ENCODE assay signal across 24 mouse cellular contexts in the genomic region with DNA sequence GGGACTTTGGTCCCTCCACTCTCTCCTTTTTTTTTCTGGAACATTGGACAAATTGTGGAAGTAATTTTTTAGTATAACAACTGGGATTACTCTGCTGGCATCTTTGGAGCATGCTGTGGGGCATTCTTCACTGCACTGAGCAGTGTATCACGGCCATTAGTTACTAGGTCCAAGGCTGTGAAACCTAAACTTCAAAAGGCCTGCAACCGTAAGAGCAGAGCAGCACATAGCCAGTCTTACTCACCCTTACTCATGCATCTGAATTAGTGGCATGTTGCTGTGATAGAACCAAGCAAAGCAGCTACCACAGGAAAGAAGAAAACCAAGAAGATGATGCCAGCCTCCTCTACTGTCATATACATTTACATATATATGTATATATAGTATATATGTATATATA.
DNase-seq lines count a peak whose midpoint lies in the region; ATAC-seq and TF ChIP-seq lines count a peak whose summit lies in the region.
"Had no signal": no experiment of that assay in that cellular context is flagged by ENCODE, and none has a peak within 500 bp of the region (broad histone marks: within the 10 kb centered on the region; RNA-seq: fewer than 3 reads in every experiment).

No protein-coding gene starts in this region.

- dilution Hi-C loops in CH12.LX (cut with MboI; ENCODE audit: extremely low pct_ligation_motif_present, extremely low pct_unique_long_range_greater_than_20kb, low sequenced_read_pairs): no loop called here

- H3K9ac ChIP-seq in CH12.LX (ENCODE audit: insufficient read depth, low read depth): peak overlapping the region; percentile 61; the same call in 1 of the 2 replicates
- no peak overlapping the region for H3K9ac ChIP-seq in hindbrain, embryonic 11.5 days (ENCODE audit: low read depth, low read length)
- H3K9ac ChIP-seq: embryonic facial prominence, embryonic 13.5 days; embryonic facial prominence, embryonic 15.5 days; forebrain, embryonic 13.5 days; forebrain, embryonic 15.5 days; forebrain, postnatal 0 days had no signal

- peak; percentile 57 for DNase-seq in adrenal gland, adult 2 months
- DNase-seq in adrenal gland, postnatal 4 days (ENCODE audit: low spot score in 2 of 2): no peak
- DNase-seq in 3134 (ENCODE audit: extremely low read depth, insufficient read length, low spot score) (peak; percentile 39), CH12.LX (ENCODE audit: extremely low read depth) (peak; percentile 49), adipocyte (ENCODE audit: low spot score) (no peak)
- no peak for DNase-seq in hindbrain, embryonic 11.5 days (ENCODE audit: low spot score)
- DNase-seq in lung, adult 2 months: no peak
- DNase-seq: adrenal gland, adult 8-10 months; adrenal gland, postnatal 14 days; B cell, adult 2 months; cerebellum, adult 11 months; cerebellum, adult 18-20 months; cerebellum, adult 8-10 months; cerebellum, adult 9-11 months; cerebellum, postnatal 14 days; cerebellum, postnatal 36 days; embryo, embryonic 11 days; forebrain, postnatal 0 days had no signal

- H3K36me3 ChIP-seq in CH12.LX (replicated peaks in 1 of 2; ENCODE audit: control insufficient read depth in 1 of 2, insufficient read depth in 1 of 2, low read length in 1 of 2): no peaks in the 10 kb centered on the region
- H3K36me3 ChIP-seq in hindbrain, embryonic 11.5 days (ENCODE audit: control insufficient read depth, insufficient read depth, low read length): no peaks in the 10 kb centered on the region
- H3K36me3 ChIP-seq: embryonic facial prominence, embryonic 13.5 days; embryonic facial prominence, embryonic 15.5 days; forebrain, embryonic 15.5 days had no signal

- H3K4me1 ChIP-seq in CH12.LX (ENCODE audit: control insufficient read depth in 1 of 2, insufficient read depth in 2 of 2): peaks cover 8 to 63% of the 10 kb centered on the region in 2 experiments; a peak in 3 of 4 replicates
- H3K4me1 ChIP-seq in embryonic fibroblast, embryonic 13.5 days (ENCODE audit: control insufficient read depth, insufficient read depth, low read length): peaks cover 16% of the 10 kb centered on the region
- H3K4me1 ChIP-seq in hindbrain, embryonic 11.5 days (replicated peaks; ENCODE audit: control insufficient read depth, insufficient read depth, low read length): no peaks in the 10 kb centered on the region
- peaks cover 9% of the 10 kb centered on the region; the same call in 1 of the 2 replicates for H3K4me1 ChIP-seq in lung, adult 2 months (ENCODE audit: control insufficient read depth, insufficient read depth, low read length)

- H3K4me3 ChIP-seq in CH12.LX (replicated peaks in 1 of 3; ENCODE audit: low read depth in 2 of 3, low read length in 2 of 3, poor library complexity in 1 of 3): peak overlapping the region in 2 of 3 experiments; percentile 11 to 47
- no peak overlapping the region for H3K4me3 ChIP-seq in embryonic fibroblast, embryonic 13.5 days (ENCODE audit: insufficient read depth, low read length)
- H3K4me3 ChIP-seq in hindbrain, embryonic 11.5 days (ENCODE audit: low read depth, low read length): no peak overlapping the region
- no peak overlapping the region for H3K4me3 ChIP-seq in lung, adult 2 months (replicated peaks; ENCODE audit: extremely low read depth, low read depth, low read length)
- H3K4me3 ChIP-seq: embryonic facial prominence, embryonic 13.5 days; embryonic facial prominence, embryonic 15.5 days; forebrain, embryonic 13.5 days; forebrain, embryonic 15.5 days had no signal

- no peak for TF ChIP-seq CTCF in CH12.LX (conservative IDR thresholded peaks at IDR 0.05 in 1 of 2, IDR thresholded peaks at IDR 0.05 in 1 of 2; ENCODE audit: low read depth in 2 of 2, low read length in 2 of 2)
- TF ChIP-seq CTCF in embryonic fibroblast, embryonic 13.5 days (IDR thresholded peaks at IDR 0.05; ENCODE audit: borderline replicate concordance, insufficient read depth, low read length): no peak
- no peak for TF ChIP-seq CTCF in lung, adult 2 months (IDR thresholded peaks at IDR 0.05; ENCODE audit: insufficient read depth, low read length)

- H3K4me2 ChIP-seq in CH12.LX (ENCODE audit: insufficient read depth, low read depth, poor library complexity, severe bottlenecking): peak overlapping the region; percentile 87
- H3K4me2 ChIP-seq in hindbrain, embryonic 11.5 days (replicated peaks; ENCODE audit: low read depth, low read length): no peak overlapping the region
- H3K4me2 ChIP-seq: embryonic facial prominence, embryonic 13.5 days; embryonic facial prominence, embryonic 15.5 days; forebrain, embryonic 13.5 days; forebrain, embryonic 15.5 days had no signal

- no peak for TF ChIP-seq EP300 in CH12.LX (IDR thresholded peaks at IDR 0.05; ENCODE audit: low read length)

- H3K27me3 ChIP-seq in CH12.LX (replicated peaks): no peaks in the 10 kb centered on the region
- no peaks in the 10 kb centered on the region for H3K27me3 ChIP-seq in hindbrain, embryonic 11.5 days (ENCODE audit: control insufficient read depth, insufficient read depth, low read length)
- H3K27me3 ChIP-seq: embryonic facial prominence, embryonic 13.5 days; embryonic facial prominence, embryonic 15.5 days; forebrain, embryonic 13.5 days; forebrain, embryonic 15.5 days; Patski had no signal

- in situ Hi-C loops in CH12.LX (cut with MboI; ENCODE audit: low pct_ligation_motif_present, low pct_unique_long_range_greater_than_20kb, low sequenced_read_pairs): no loop called here

- H3K9me3 ChIP-seq in CH12.LX (replicated peaks; ENCODE audit: low read length): no peaks in the 10 kb centered on the region
- no peaks in the 10 kb centered on the region for H3K9me3 ChIP-seq in hindbrain, embryonic 11.5 days (ENCODE audit: control insufficient read depth, low read length)
- H3K9me3 ChIP-seq: embryonic facial prominence, embryonic 13.5 days; embryonic facial prominence, embryonic 15.5 days; forebrain, embryonic 13.5 days; forebrain, embryonic 15.5 days had no signal

- ATAC-seq in hindbrain, embryonic 11.5 days (ENCODE audit: low FRiP score): no peak
- ATAC-seq: forebrain, embryonic 13.5 days; forebrain, embryonic 15.5 days; forebrain, postnatal 0 days; Patski had no signal

- TF ChIP-seq RAD21 in CH12.LX (IDR thresholded peaks at IDR 0.05; ENCODE audit: low read depth, low read length): no peak

- H3K79me2 ChIP-seq in CH12.LX (replicated peaks; ENCODE audit: control insufficient read depth, extremely low read depth, insufficient read depth, poor library complexity, severe bottlenecking): peaks cover 55% of the 10 kb centered on the region

- no peak for TF ChIP-seq POLR2A in CH12.LX (IDR thresholded peaks at IDR 0.05; ENCODE audit: low read depth, low read length)
- no peak for TF ChIP-seq POLR2A in embryonic fibroblast, embryonic 13.5 days (IDR thresholded peaks at IDR 0.05; ENCODE audit: low read depth, low read length)
- TF ChIP-seq POLR2A in lung, adult 2 months (IDR thresholded peaks at IDR 0.05; ENCODE audit: borderline replicate concordance, extremely low read depth, low read depth, low read length): no peak

- WGBS in hindbrain, embryonic 11.5 days: 89% methylated on average over 2 of the region's 2 CpGs
- 90% methylated on average over 2 of the region's 2 CpGs for WGBS in lung, adult 2 months

- peak overlapping the region; percentile 94 for H3K27ac ChIP-seq in CH12.LX (ENCODE audit: insufficient read depth, low read depth)
- H3K27ac ChIP-seq in embryonic fibroblast, embryonic 13.5 days (ENCODE audit: insufficient read depth, low read length): 0 out of 2 replicates have a peak overlapping the region, but pooled peaks have one; percentile 31
- no peak overlapping the region for H3K27ac ChIP-seq in hindbrain, embryonic 11.5 days (ENCODE audit: low read depth, low read length)
- H3K27ac ChIP-seq: embryonic facial prominence, embryonic 13.5 days; embryonic facial prominence, embryonic 15.5 days; forebrain, embryonic 13.5 days; forebrain, embryonic 15.5 days had no signal

TF ChIP-seq in CH12.LX, 34 proteins besides CTCF, POLR2A, EP300 and RAD21:
- TF ChIP-seq MXI1 (IDR thresholded peaks at IDR 0.05; ENCODE audit: low read depth, low read length) (no peak), ZC3H11A (IDR thresholded peaks at IDR 0.05; ENCODE audit: low read depth, low read length) (no peak), BHLHE40 (IDR thresholded peaks at IDR 0.05; ENCODE audit: low read depth, low read length) (no peak), E2F4 (IDR thresholded peaks at IDR 0.05; ENCODE audit: insufficient replicate concordance, low read depth, low read length) (no peak), MAZ (IDR thresholded peaks at IDR 0.05; ENCODE audit: low read depth, low read length) (no peak), ELF1 (IDR thresholded peaks at IDR 0.05; ENCODE audit: low read depth, low read length) (no peak), SMC3 (IDR thresholded peaks at IDR 0.05; ENCODE audit: low read depth, low read length) (no peak), JUND (conservative IDR thresholded peaks at IDR 0.05; ENCODE audit: low read depth, low read length) (no peak), USF2 (conservative IDR thresholded peaks at IDR 0.05; ENCODE audit: low read depth, low read length) (no peak), ZNF384 (IDR thresholded peaks at IDR 0.05; ENCODE audit: low read depth, low read length) (no peak), IRF4 (IDR thresholded peaks at IDR 0.05; ENCODE audit: low read depth, low read length) (no peak), MAFK (IDR thresholded peaks at IDR 0.05; ENCODE audit: insufficient replicate concordance, low read length) (no peak), NRF1 (IDR thresholded peaks at IDR 0.05; ENCODE audit: low read depth, low read length) (no peak), USF1 (IDR thresholded peaks at IDR 0.05; ENCODE audit: low read depth, low read length) (no peak), MEF2A (IDR thresholded peaks at IDR 0.05; ENCODE audit: borderline replicate concordance, low read depth, low read length) (no peak), TCF12 (IDR thresholded peaks at IDR 0.05; ENCODE audit: low read depth, low read length) (no peak), GABPA (IDR thresholded peaks at IDR 0.05; ENCODE audit: insufficient replicate concordance, low read depth, low read length) (no peak), ETS1 (conservative IDR thresholded peaks at IDR 0.05; ENCODE audit: low read depth, low read length) (no peak), SIN3A (IDR thresholded peaks at IDR 0.05; ENCODE audit: low read length) (no peak), ZKSCAN1 (IDR thresholded peaks at IDR 0.05; ENCODE audit: borderline replicate concordance, low read depth, low read length) (no peak)

Comparison
In these comparisons a context has a peak if more than half of its experiments do, and no peak if none do; other contexts are left out.
1. DNase-seq: peak in adrenal gland, adult 2 months (single experiment), 3134 (single experiment) and CH12.LX (single experiment); none in adrenal gland, postnatal 4 days (0 of 2), hindbrain, embryonic 11.5 days (single experiment), adipocyte (single experiment) and lung, adult 2 months (single experiment).
2. H3K4me3 ChIP-seq: peak in CH12.LX (2 of 3); none in embryonic fibroblast, embryonic 13.5 days (single experiment), hindbrain, embryonic 11.5 days (single experiment) and lung, adult 2 months (single experiment).